Mouse (Mus musculus) hindbrain, postnatal 0 days (tissue): ENCODE measurements around the gene Glt6d1. TPM values are rescaled to one million over a fixed set of nuclear protein-coding genes. Genes with fewer than 3 reads are reported as not detected.
A peak's percentile ranks its signal among the peaks of the same experiment; 100 is the strongest.
"Not testable (repeated sequence)": the region's sequence is repeated elsewhere in the genome, so short reads cannot be mapped to it uniquely, and the experiment has no call there.

ENCODE experiments used
- ATAC-seq: fragments of 200-750 bp; cut with Nextera tagmentation; 2 replicates; pipeline ENCODE4 v1.8.0; 2017; ENCODE audit warnings: mild to moderate bottlenecking, moderate TSS enrichment, moderate library complexity
- DNase-seq: peaks from one replicate; pipeline ENCODE4 v3.0.0-alpha.2; 2015; ENCODE audit warnings: low spot score
- H3K27ac ChIP-seq: fragments of 300-500 bp; sonication (generic); 2 replicates; pipeline ENCODE4 v1.5.1; 2014; ENCODE audit warnings: mild to moderate bottlenecking
- H3K27me3 ChIP-seq: fragments of 300-500 bp; sonication (generic); 2 replicates; pipeline ENCODE4 v1.6.1; 2014; ENCODE audit warnings: low read length, mixed read lengths; ENCODE audit not compliant: insufficient read depth
- H3K36me3 ChIP-seq: fragments of 300-500 bp; sonication (generic); 2 replicates; pipeline ENCODE4 v1.6.1; 2014; ENCODE audit warnings: low read length, mixed read lengths; ENCODE audit not compliant: insufficient read depth
- H3K4me1 ChIP-seq: fragments of 300-500 bp; sonication (generic); 2 replicates; pipeline ENCODE4 v1.6.1; 2014; ENCODE audit warnings: antibody characterized with exemption, low read length, mixed read lengths; ENCODE audit not compliant: insufficient read depth
- H3K4me2 ChIP-seq: fragments of 300-500 bp; sonication (generic); 2 replicates; pipeline ENCODE4 v1.6.1; 2014; ENCODE audit warnings: low read depth, mild to moderate bottlenecking, low read length, moderate library complexity, mixed read lengths
- H3K4me3 ChIP-seq: fragments of 300-500 bp; sonication (generic); 2 replicates; pipeline ENCODE4 v1.5.1; 2014; ENCODE audit warnings: low read length
- H3K9ac ChIP-seq: fragments of 300-500 bp; sonication (generic); replicated peaks from 2 replicates; pipeline ENCODE4 v1.6.1; 2014; ENCODE audit warnings: mild to moderate bottlenecking, low read length, moderate library complexity, mixed read lengths
- H3K9me3 ChIP-seq: fragments of 300-500 bp; sonication (generic); 2 replicates; pipeline ENCODE4 v1.6.1; 2016; ENCODE audit warnings: low read length, mixed read lengths
- CTCF ChIP-seq: IDR thresholded peaks from 2 replicates; pipeline ENCODE4 v1.5.1; 2016; ENCODE audit warnings: antibody characterized with exemption, control low read depth, low read depth
- WGBS: fragments of 180-500 bp; shearing (Covaris S2); extraction: QIAGEN DNeasy Blood & Tissue Kit; methylation state at CpG from one replicate; pipeline ENCODE4 v1.1.7; 2014; 5-methylcytosine and 5-hydroxymethylcytosine counted together
- polyA plus RNA-seq: library from polyadenylated mRNA; unstranded; fragments of >200 nt; fragmentation: Nextera tagmentation; extraction: Ambion mirVana; gene quantifications from 2 replicates; pipeline ENCODE4 v1.2.1, GENCODE M21; 2015
- total RNA-seq: library from RNA; depleted of rRNA; stranded (reverse); fragments of >200 nt; gene quantifications from 2 replicates; pipeline ENCODE4 v1.2.3, GENCODE M21; 2014; rRNA removed

Glt6d1 gene
- not detected in 2 replicates for total RNA-seq
- not detected in 2 replicates for polyA plus RNA-seq

- not testable (repeated sequence) for ATAC-seq, H3K4me2 ChIP-seq, H3K36me3 ChIP-seq, DNase-seq, H3K4me1 ChIP-seq, H3K27me3 ChIP-seq, H3K4me3 ChIP-seq, H3K9me3 ChIP-seq, H3K9ac ChIP-seq, H3K27ac ChIP-seq
- WGBS: 78% methylated on average over 1 of the region's 1 CpGs
These were observed at the start of gene Glt6d1 for GRCm38 (mm10) chr2:25815748-25816147. TSS of gene Glt6d1 (minus strand) at chr2:25815848.

- peak overlapping the region; percentile 98; the same call in 1 of the 2 replicates for H3K4me2 ChIP-seq
- DNase-seq: peak; percentile 82
- H3K27ac ChIP-seq: peak overlapping the region; percentile 36; the same call in 1 of the 2 replicates
- peak; percentile 51; the same call in 1 of the 2 replicates for TF ChIP-seq CTCF
- H3K9me3 ChIP-seq: no peaks in the 10 kb centered on the region
- 0% methylated on average over 4 of the region's 4 CpGs for WGBS
- no peaks in the 10 kb centered on the region for H3K27me3 ChIP-seq
- H3K9ac ChIP-seq: no peak overlapping the region
- ATAC-seq: peak; percentile 57
- H3K4me3 ChIP-seq: no peak overlapping the region; the same call in 1 of the 2 replicates
- H3K36me3 ChIP-seq: no peaks in the 10 kb centered on the region
- H3K4me1 ChIP-seq: peaks cover 14% of the 10 kb centered on the region
These were observed 49.8 kb upstream of the Glt6d1 start for GRCm38 (mm10) chr2:25865412-25865811.

GRCm38 (mm10) chr2:25864230-25864629, 48.6 kb upstream of the Glt6d1 start:
- Histone ChIP-seq H3K27me3 (no peaks in the 10 kb centered on the region), H3K27ac (peak overlapping the region; percentile 54; the same call in 1 of the 2 replicates), H3K4me1 (peaks cover 14% of the 10 kb centered on the region), H3K36me3 (no peaks in the 10 kb centered on the region), H3K4me3 (peak overlapping the region; percentile 59), H3K9me3 (no peaks in the 10 kb centered on the region), H3K4me2 (peak overlapping the region; percentile 98), H3K9ac (peak overlapping the region; percentile 56)
- TF ChIP-seq CTCF: peak; percentile 32; the same call in 1 of the 2 replicates
- WGBS: 4% methylated on average over 18 of the region's 18 CpGs
- DNase-seq (peak; percentile 31), ATAC-seq (no peak)

- H3K9me3 ChIP-seq: no peaks in the 10 kb centered on the region
- peaks cover 14% of the 10 kb centered on the region for H3K4me1 ChIP-seq
- 1% methylated on average over 27 of the region's 53 CpGs for WGBS
- no peak for TF ChIP-seq CTCF
- no peaks in the 10 kb centered on the region for H3K27me3 ChIP-seq
- ATAC-seq (peak; percentile 41; the same call in 1 of the 2 replicates), DNase-seq (peak; percentile 72)
- H3K9ac ChIP-seq: peak within 1 kb of the TSS; percentile 56
- H3K27ac ChIP-seq: peak within 1 kb of the TSS; percentile 64
- H3K4me3 ChIP-seq: peak within 1 kb of the TSS; percentile 59
- H3K4me2 ChIP-seq: peak within 1 kb of the TSS; percentile 98
- H3K36me3 ChIP-seq: no peaks in the 10 kb centered on the region
These were observed 47.9 kb upstream of the Glt6d1 start, which contains the start of gene Kcnt1 for GRCm38 (mm10) chr2:25863337-25864131. TSS of gene Kcnt1 (plus strand) at chr2:25863734.

- H3K9ac ChIP-seq: no peak overlapping the region
- no peaks in the 10 kb centered on the region for H3K36me3 ChIP-seq
- ATAC-seq: 0 out of 2 replicates have a peak, but pooled peaks have one; percentile 2
- H3K27ac ChIP-seq: peak overlapping the region; percentile 64
- no peaks in the 10 kb centered on the region for H3K27me3 ChIP-seq
- H3K4me3 ChIP-seq: no peak overlapping the region
- peak overlapping the region; percentile 98 for H3K4me2 ChIP-seq
- H3K4me1 ChIP-seq: peaks cover 14% of the 10 kb centered on the region
- no peaks in the 10 kb centered on the region for H3K9me3 ChIP-seq
- WGBS: 48% methylated on average over 5 of the region's 5 CpGs
- TF ChIP-seq CTCF: no peak
- DNase-seq: peak; percentile 57
These were observed 47.1 kb upstream of the Glt6d1 start for GRCm38 (mm10) chr2:25862696-25863270.

GRCm38 (mm10) chr2:25862038-25862437, 46.4 kb upstream of the Glt6d1 start:
- no peak overlapping the region for H3K4me3 ChIP-seq
- H3K9me3 ChIP-seq: no peaks in the 10 kb centered on the region
- H3K4me2 ChIP-seq: no peak overlapping the region
- H3K9ac ChIP-seq: no peak overlapping the region
- no peak for ATAC-seq
- peak; percentile 12 for DNase-seq
- no peaks in the 10 kb centered on the region for H3K27me3 ChIP-seq
- 52% methylated on average over 2 of the region's 2 CpGs for WGBS
- TF ChIP-seq CTCF: no peak
- no peaks in the 10 kb centered on the region for H3K36me3 ChIP-seq
- H3K4me1 ChIP-seq: peaks cover 14% of the 10 kb centered on the region
- peak overlapping the region; percentile 64; the same call in 1 of the 2 replicates for H3K27ac ChIP-seq
